Mouse (Mus musculus) liver, postnatal 0 days (tissue): ENCODE measurements around the gene Atp7b. TPM values are rescaled to one million over a fixed set of nuclear protein-coding genes. Genes with fewer than 3 reads are reported as not detected.
A peak's percentile ranks its signal among the peaks of the same experiment; 100 is the strongest.

ENCODE experiments used
- ATAC-seq: fragments of 200-750 bp; cut with Nextera tagmentation; 2 replicates; pipeline ENCODE4 v1.8.0; 2017; ENCODE audit warnings: mild to moderate bottlenecking, moderate library complexity
- DNase-seq: peaks from one replicate; pipeline ENCODE4 v3.0.0-alpha.2; 2016
- H3K27ac ChIP-seq: fragments of 300-500 bp; sonication (generic); 2 replicates; pipeline ENCODE4 v1.5.1; 2014; ENCODE audit warnings: antibody characterized with exemption, moderate library complexity, mild to moderate bottlenecking, low read depth
- H3K27me3 ChIP-seq: fragments of 300-500 bp; sonication (generic); 2 replicates; pipeline ENCODE4 v1.6.1; 2014; ENCODE audit warnings: low read length, control low read depth, mixed read lengths; ENCODE audit not compliant: insufficient read depth
- H3K36me3 ChIP-seq: fragments of 300-500 bp; sonication (generic); replicated peaks from 2 replicates; pipeline ENCODE4 v1.6.1; 2014; ENCODE audit warnings: mild to moderate bottlenecking, control low read depth, low read length, moderate library complexity, mixed read lengths; ENCODE audit not compliant: insufficient read depth
- H3K4me1 ChIP-seq: fragments of 300-500 bp; sonication (generic); 2 replicates; pipeline ENCODE4 v1.6.1; 2014; ENCODE audit warnings: antibody characterized with exemption, mild to moderate bottlenecking, control low read depth; ENCODE audit not compliant: insufficient read depth
- H3K4me2 ChIP-seq: fragments of 300-500 bp; sonication (generic); 2 replicates; pipeline ENCODE4 v1.6.1; 2014; ENCODE audit warnings: low read depth, mild to moderate bottlenecking, low read length, moderate library complexity, mixed read lengths
- H3K4me3 ChIP-seq: fragments of 300-500 bp; sonication (generic); 2 replicates; pipeline ENCODE4 v1.5.1; 2014; ENCODE audit warnings: low read depth, low read length
- H3K9ac ChIP-seq: fragments of 300-500 bp; sonication (generic); replicated peaks from 2 replicates; pipeline ENCODE4 v1.6.1; 2014; ENCODE audit warnings: mild to moderate bottlenecking, moderate library complexity
- H3K9me3 ChIP-seq: fragments of 300-500 bp; sonication (generic); 2 replicates; pipeline ENCODE4 v1.6.1; 2016; ENCODE audit warnings: mild to moderate bottlenecking, control low read depth, low read length, mixed read lengths
- CTCF ChIP-seq: sonication (generic); IDR thresholded peaks from 2 replicates; pipeline ENCODE4 v1.5.1; 2016; ENCODE audit warnings: antibody characterized with exemption, low read depth
- EP300 ChIP-seq: IDR thresholded peaks from 2 replicates; pipeline ENCODE4 v1.6.1; 2016; ENCODE audit warnings: antibody characterized with exemption, low read depth, mild to moderate bottlenecking
- WGBS: fragments of 180-500 bp; shearing (Covaris S2); extraction: QIAGEN DNeasy Blood & Tissue Kit; methylation state at CpG from one replicate; pipeline ENCODE4 v1.1.7; 2014; ENCODE audit not compliant: insufficient replicate concordance; 5-methylcytosine and 5-hydroxymethylcytosine counted together
- polyA plus RNA-seq: library from polyadenylated mRNA; unstranded; fragments of >200 nt; fragmentation: Nextera tagmentation; extraction: Ambion mirVana; gene quantifications from 2 replicates; pipeline ENCODE4 v1.2.1, GENCODE M21; 2015

The Atp7b gene
- 4.7 and 5.7 TPM in 2 replicates for polyA plus RNA-seq

GRCm38 (mm10) chr8:22059821-22060445 is at the start of gene Atp7b:
Gene Atp7b, minus strand, starts transcription at chr8:22060305.
- Histone ChIP-seq H3K4me3 (peak within 1 kb of the TSS; percentile 95), H3K9ac (peak within 1 kb of the TSS; percentile 86), H3K27ac (peak within 1 kb of the TSS; percentile 75), H3K4me1 (peaks cover 28% of the 10 kb centered on the region), H3K27me3 (no peaks in the 10 kb centered on the region), H3K36me3 (peaks cover 6% of the 10 kb centered on the region), H3K4me2 (peak within 1 kb of the TSS; percentile 92), H3K9me3 (no peaks in the 10 kb centered on the region)
- peak; percentile 74 for DNase-seq
- ATAC-seq: peak; percentile 61
- TF ChIP-seq CTCF (no peak), EP300 (no peak)
- under 1% methylated on average over 43 of the region's 46 CpGs for WGBS

- Histone ChIP-seq H3K9ac (no peak overlapping the region), H3K27me3 (no peaks in the 10 kb centered on the region), H3K4me1 (no peaks in the 10 kb centered on the region), H3K36me3 (no peaks in the 10 kb centered on the region), H3K27ac (no peak overlapping the region), H3K4me3 (no peak overlapping the region), H3K4me2 (no peak overlapping the region), H3K9me3 (no peaks in the 10 kb centered on the region)
- no peak for TF ChIP-seq CTCF
- no peak for TF ChIP-seq EP300
- WGBS: 70% methylated on average over 4 of the region's 4 CpGs
- no peak for ATAC-seq
- DNase-seq: no peak
These were observed 46.9 kb upstream of the Atp7b start for GRCm38 (mm10) chr8:22107020-22107419.

- no peak overlapping the region for H3K27ac ChIP-seq
- no peaks in the 10 kb centered on the region for H3K4me1 ChIP-seq
- no peak overlapping the region for H3K4me3 ChIP-seq
- H3K27me3 ChIP-seq: no peaks in the 10 kb centered on the region
- H3K9ac ChIP-seq: no peak overlapping the region
- peak; percentile 32 for DNase-seq
- no peaks in the 10 kb centered on the region for H3K36me3 ChIP-seq
- ATAC-seq: no peak
- H3K4me2 ChIP-seq: no peak overlapping the region
- TF ChIP-seq EP300: no peak
- peak; percentile 58 for TF ChIP-seq CTCF
- 51% methylated on average over 8 of the region's 8 CpGs for WGBS
- no peaks in the 10 kb centered on the region for H3K9me3 ChIP-seq
These were observed 31.5 kb upstream of the Atp7b start for GRCm38 (mm10) chr8:22091568-22091967.

- H3K27ac ChIP-seq: no peak overlapping the region
- H3K9me3 ChIP-seq: no peaks in the 10 kb centered on the region
- no peak for TF ChIP-seq EP300
- 0 out of 2 replicates have a peak, but pooled peaks have one; percentile 9 for TF ChIP-seq CTCF
- no peak overlapping the region for H3K9ac ChIP-seq
- H3K4me3 ChIP-seq: no peak overlapping the region
- no peak overlapping the region for H3K4me2 ChIP-seq
- no peak for ATAC-seq
- DNase-seq: no peak
- 91% methylated on average over 4 of the region's 4 CpGs for WGBS
- H3K36me3 ChIP-seq: no peaks in the 10 kb centered on the region
- H3K4me1 ChIP-seq: no peaks in the 10 kb centered on the region
- no peaks in the 10 kb centered on the region for H3K27me3 ChIP-seq
These were observed 29.1 kb upstream of the Atp7b start for GRCm38 (mm10) chr8:22089226-22089625.

- no peak overlapping the region for H3K4me2 ChIP-seq
- H3K27me3 ChIP-seq: no peaks in the 10 kb centered on the region
- H3K4me3 ChIP-seq: no peak overlapping the region
- H3K27ac ChIP-seq: no peak overlapping the region
- no peaks in the 10 kb centered on the region for H3K36me3 ChIP-seq
- 70% methylated on average over 9 of the region's 9 CpGs for WGBS
- DNase-seq (no peak), ATAC-seq (no peak)
- no peaks in the 10 kb centered on the region for H3K4me1 ChIP-seq
- no peak overlapping the region for H3K9ac ChIP-seq
- H3K9me3 ChIP-seq: no peaks in the 10 kb centered on the region
- no peak for TF ChIP-seq EP300
- TF ChIP-seq CTCF: no peak
These were observed 19.4 kb upstream of the Atp7b start for GRCm38 (mm10) chr8:22079313-22080007.

- H3K9ac ChIP-seq: peak overlapping the region; percentile 68
- no peak for TF ChIP-seq EP300
- no peak for TF ChIP-seq CTCF
- DNase-seq (no peak), ATAC-seq (no peak)
- H3K36me3 ChIP-seq: peaks cover 18% of the 10 kb centered on the region
- no peak overlapping the region for H3K27ac ChIP-seq
- peak overlapping the region; percentile 92 for H3K4me2 ChIP-seq
- H3K9me3 ChIP-seq: no peaks in the 10 kb centered on the region; the same call in 1 of the 2 replicates
- H3K4me3 ChIP-seq: peak overlapping the region; percentile 95
- WGBS: 5% methylated on average over 3 of the region's 3 CpGs
- H3K27me3 ChIP-seq: no peaks in the 10 kb centered on the region
- H3K4me1 ChIP-seq: peaks cover 18% of the 10 kb centered on the region
These were observed 1.0 kb upstream of the Atp7b start for GRCm38 (mm10) chr8:22061126-22061525.
